Mouse (Mus musculus) c-Kit-positive CD71-positive TER-119-negative erythroid progenitor cells, embryonic 14.5 days (primary cell): Measurements from ENCODE around the gene Igsf3.

Source experiments
- DNase-seq: peaks from one replicate; pipeline ENCODE4 v3.0.0-alpha.2; 2013; ENCODE audit warnings: low read depth

Gene Igsf3

DNA sequence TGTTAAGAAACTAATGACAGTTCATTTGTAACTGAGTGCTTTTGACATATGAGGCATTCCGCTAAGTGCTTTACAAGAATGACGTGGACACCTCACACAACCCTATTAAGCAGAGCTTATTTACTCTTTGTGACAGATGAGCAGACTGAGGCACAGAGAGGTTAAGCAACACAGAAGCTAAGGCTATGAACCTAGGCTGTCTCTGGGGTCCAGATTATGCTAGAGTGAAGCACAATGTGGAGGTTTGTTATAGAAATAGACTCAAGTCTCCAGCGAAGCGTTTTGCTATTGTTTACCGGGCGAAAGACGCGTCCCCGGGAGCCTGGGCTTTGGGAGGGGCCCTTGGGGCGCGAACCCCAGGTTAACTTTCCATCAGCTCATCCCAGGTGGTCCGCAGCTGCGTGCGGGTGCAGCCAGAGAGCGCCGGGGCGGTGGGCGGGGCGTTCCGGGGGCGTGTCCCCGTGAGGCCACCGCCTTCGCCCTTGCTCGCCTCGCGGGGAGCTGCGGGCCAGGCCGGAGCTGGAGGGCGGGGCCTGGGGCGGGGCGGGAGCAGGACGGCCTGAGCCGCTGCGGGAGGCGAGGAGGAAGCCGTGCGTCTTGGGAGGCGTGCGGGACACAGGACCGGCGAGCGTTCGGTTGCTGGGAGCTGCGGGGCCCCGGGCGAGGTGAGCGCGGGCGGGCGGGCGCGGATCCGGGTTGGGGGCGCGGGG, at the start of gene Igsf3:
Igsf3 (plus strand) TSS at position 546 of the 710 bp plus-strand sequence.
- peak; percentile 73 for DNase-seq

DNA sequence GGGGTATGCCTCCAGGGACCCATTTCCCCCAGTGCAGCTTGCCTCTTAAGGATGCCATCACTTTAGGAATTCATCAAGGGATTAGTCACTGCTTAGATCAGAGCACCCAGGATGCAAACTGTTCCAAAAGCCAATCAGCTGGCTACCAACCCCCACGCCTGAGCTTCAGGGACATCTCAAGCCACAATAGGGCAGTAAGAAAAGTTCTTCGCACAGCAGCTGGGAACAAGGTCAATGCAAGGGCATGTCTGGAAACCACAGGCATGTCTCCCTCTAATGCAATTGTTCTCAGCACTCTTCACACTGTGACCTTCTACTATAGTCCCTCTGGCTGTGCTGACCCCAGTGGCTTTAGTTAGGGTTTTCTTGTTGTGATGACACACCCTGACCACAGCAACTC, 49.6 kb upstream of the Igsf3 start:
- no peak for DNase-seq

DNA sequence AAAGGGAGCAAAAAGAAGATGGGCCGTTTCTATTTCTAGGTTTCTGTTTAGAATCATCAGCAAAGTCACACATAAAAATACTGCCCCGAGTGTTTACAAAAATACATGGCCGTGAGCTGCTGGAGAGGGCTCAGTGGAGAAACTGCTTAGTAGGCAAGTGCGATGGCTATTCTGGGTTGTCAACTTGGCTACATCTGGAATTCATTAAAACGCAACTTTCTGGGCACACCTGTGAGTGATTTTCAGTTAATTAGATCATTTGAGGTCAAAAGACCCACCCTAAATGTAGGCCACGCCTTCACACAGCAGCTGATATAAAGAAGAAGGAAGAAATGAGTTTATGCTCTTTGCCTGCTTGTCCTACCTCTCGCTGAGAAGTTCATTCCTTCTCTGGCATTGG, 48.3 kb upstream of the Igsf3 start:
- no peak for DNase-seq

DNA sequence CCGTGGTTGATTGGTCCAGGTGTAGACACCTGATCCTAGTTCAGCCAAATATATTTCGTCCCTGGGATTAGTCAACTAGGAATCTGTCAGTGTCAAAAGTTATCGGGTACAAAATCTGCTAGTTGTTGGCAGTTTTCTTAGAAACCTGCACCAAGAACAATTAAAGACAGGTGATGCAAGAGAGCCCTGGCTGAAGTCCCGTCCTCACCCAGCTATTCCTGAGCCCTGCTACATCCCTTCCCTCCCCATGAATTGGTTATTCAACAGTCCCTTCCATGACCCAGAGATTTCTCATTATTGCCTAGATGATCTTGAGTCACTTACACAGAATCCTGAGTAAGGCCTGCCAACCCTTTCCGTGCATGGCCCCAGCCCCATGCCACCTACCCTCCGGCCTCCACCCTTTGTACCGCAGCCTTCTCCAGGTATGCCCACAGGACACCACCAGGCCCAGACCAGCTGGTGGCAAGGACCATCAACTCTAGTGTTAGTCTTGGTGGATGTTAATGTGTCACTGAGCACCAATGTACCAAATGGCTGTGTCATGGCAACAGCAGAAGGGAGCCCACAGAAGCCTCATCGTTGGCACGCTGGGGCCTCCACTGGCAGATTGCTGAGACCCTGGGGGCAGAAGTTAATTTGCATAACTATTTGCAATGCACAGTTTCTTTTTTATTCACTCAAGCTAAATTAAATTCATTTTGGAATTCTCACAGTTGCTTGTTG, 33.5 kb upstream of the Igsf3 start:
- DNase-seq = no peak

DNA sequence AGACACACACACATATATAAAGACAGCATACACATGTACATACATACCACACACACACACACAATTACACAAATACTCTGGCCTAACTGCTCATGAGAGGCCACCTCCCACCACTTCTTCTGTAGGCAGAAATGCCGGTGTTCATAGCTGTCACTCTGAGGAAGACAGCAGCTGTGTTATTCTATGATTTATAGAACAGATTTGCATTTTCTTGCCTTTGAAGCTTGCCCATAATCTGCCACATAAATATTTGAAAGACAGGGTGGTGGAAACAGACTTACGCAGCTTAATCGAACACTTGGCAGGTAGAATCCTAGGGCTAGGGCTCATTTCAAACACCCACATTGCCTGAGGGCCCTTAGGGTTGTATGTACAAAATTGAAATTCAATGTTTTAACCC, 32.6 kb upstream of the Igsf3 start:
- no peak for DNase-seq

DNA sequence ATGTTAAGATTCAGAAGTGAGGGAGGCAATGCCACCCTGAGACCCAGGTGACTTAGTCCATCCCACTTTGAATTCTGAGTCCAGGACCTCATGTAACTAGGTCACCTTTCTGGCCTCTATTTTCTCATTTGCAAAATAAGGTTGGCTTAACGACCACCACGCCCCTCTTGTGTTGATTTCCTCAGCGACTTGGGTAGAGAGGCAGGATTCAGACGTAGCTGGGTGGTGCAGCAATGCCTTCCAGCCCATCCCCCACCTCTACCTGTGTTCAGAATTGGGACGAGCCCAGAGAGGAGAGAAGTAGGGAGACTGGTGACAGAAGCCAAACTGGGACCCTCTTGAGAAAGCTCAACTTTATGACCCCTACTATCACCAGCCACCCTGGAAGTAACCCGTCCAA, 31.6 kb upstream of the Igsf3 start:
- DNase-seq = no peak

DNA sequence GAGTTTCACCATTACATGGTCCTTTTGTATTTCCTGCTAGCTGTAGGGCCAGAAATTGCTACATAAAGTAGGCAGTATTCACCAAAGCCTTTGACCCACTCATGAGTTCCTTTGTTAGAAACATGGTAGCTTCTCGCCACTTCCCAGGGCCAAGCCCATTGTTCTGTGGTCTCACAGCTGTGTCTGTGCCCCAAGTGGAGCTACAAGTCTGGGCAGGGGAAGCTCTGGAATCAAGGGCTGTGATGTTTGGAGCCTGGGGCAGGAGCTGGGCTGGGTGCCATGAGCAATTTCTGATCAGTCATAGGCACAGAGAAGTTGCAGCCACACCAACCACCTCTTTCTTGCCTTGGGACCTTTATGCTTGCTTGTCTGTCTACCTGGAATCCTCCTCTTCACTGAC, 30.1 kb upstream of the Igsf3 start:
- DNase-seq = no peak

DNA sequence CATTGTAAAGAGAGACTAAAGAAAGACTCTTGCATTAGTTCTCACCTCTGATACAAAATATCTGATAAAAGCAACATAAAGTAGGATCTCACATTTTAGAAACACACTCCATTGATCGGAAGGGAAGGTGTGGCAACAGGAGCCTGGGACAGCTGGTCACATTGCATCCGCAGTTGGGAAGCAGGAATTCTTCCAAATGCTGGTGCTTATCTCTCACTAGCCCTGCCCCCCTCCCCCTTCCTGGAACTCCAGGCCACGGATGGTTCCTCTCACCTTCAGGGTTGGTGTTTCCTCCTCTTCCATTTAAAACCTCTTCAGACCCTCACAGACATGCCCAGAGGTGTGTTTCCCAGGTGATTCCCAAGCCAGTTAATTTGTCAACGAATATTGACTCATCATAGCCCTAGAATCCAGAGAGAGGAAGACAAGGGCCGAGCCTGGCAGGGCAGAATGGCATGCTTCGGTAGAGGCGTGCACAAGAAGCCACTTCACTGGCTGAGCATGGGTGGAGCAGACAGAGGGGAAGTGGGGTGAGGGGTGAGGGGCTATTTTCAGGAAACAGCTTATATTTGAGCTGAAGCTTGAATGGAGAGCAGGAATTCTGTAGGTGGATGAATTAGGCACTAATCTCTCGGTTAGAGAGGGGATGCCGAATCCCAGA, 28.3 kb upstream of the Igsf3 start:
- no peak for DNase-seq

DNA sequence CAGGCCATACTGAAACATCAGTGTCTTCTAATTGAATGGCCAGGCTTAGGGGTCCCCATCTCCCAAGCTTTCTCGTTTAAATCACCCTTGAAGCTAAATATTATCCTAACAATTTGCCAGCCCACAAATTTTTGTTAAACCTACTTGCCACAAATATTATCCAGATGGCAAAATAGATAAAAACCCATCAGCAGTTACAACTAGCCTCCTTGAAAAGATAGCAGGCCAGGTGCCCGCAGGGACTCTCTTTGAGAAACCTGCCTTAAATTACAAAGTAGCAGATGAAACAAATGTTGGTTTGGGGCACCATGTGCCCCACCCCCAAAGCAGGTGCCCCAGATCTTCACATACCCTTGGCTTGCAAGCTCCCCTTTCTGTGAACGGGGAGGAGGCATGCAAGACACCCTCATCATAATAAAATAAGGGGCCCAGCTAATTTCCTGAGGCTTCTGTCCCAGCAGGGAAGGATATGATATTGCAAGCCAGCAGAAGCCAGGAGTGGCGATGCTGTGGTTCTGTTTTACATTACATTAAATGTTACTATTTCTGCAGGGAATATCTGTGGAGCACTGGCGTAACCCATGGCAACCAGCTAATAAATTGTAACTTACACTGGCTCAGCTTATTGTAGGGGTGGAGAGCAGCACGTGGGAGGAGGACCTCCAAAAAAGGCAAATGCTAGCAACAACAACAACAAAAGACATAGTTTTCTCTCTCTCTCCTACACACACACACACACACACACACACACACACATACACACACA, 27.2 kb upstream of the Igsf3 start:
- no peak for DNase-seq

DNA sequence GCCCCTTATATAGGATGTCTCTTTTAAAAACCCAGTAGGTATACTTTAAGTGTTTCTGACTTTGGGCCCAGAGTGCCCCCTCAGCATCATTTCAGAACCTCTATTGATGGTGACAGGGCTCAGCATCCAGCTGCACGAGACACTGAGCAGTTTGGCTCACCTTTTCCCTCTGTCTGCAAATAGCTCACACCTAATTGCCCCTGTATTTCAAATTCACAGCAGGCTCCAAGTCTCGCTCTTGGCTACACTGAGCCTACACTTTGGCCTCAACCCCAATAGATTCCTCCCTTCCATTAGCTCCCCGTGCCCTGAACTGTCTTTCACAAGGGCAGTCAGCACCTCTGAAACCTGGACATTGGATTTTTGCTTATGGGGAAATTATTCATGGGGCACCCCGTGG, 26.5 kb upstream of the Igsf3 start:
- DNase-seq = no peak

DNA sequence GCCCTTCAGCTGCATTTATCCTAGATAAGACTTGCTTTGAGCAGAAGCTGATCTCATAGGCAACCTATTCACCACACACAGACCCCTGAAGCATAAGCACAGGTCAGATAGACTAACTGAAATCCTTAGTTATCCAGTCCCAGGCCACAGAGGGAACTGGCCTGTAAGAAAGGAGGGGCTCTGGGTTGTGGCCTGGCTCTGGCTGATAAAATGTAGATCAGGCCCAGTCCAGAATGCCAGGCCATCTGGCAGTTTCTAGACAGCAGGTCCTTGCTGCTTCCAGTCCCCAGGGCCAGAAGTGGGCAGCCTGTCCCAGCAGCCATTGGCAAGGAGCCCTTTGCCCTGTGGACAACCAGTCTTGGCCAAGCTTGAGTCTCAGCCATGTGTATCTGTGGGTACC, 22.4 kb upstream of the Igsf3 start:
- peak; percentile 71 for DNase-seq

DNA sequence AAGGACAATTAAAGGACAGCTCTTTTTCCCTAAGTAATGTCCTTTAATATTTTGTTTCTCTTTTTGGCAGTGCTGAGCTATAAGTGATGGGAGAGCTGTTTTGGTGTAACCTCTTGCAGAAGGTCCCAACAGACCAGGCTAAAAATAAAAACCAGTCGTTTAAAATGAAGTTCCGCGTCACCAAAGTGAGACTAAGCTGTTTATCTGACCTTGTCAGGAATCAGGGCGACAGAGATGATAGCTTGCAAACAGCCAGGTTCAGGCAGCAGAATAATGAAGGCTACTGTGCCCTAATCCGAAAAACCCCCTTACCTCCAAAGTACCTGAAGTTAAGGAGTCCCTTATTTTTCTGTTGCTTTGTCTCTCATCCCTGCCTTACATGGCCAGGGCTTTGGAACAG, 21.2 kb upstream of the Igsf3 start:
- no peak for DNase-seq

DNA sequence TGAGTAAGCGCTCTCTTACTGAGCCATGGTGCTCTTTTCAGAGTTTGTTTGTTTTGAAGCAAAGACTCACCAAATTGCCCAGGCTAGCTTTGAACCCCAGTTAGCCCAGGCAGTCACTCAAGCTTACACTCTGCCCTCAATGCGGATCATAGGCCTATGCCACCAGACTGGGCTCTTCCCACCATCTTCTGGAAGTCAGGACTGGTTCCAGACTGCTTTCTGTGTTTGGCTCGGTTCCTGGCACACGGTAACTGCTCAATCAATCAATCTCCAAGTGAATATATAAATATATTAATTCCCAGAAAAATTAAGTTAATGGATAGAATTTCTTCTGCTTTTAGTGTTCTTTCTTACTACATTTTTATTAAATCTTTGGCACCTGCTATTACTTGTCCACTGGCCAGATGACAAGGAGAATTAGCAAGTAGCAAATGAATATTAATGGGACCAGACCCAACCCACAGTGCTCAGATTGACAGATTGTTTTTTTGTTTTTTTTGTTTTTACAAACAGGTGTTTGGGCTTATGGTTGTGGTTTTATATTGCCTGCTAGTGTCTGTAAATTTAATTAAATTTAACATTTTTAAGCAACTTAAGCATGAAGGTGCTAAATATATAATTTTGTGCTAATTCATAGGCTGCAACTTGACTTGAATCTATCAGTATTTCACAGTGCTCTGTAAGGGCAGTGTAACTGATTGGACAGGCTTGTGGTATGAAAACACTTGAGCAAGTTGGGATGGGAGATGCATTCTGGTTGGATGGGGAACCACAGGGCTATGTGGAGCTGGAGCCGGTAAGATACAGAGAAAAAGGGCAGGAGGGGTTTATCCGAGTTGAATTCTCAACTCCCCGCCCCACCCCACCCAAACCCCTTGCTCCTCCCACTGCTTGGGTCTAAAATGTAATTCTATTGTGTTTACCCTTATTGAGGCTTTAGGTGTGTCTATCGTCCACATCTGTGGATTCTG, 20.0 kb upstream of the Igsf3 start:
- DNase-seq = peak; percentile 65

DNA sequence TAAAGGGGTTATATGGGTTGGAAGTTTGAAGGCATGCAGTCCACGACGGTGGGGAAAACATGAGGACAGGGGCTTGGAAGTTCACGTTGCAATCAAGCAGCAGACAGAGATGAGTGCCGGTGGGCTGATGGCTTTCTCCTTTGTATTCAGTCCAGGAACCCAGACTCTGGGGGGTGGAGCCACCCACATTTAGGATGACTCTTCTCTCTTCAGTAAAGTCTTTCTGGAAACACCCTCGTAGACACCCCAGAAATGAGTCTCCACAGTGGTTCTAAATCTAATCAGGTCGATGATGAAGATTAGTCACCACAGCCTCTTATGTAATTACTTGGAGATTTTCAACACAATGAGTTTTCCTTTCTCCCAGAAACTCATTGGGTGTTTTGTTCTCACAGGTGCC, 16.1 kb upstream of the Igsf3 start:
- DNase-seq = no peak

DNA sequence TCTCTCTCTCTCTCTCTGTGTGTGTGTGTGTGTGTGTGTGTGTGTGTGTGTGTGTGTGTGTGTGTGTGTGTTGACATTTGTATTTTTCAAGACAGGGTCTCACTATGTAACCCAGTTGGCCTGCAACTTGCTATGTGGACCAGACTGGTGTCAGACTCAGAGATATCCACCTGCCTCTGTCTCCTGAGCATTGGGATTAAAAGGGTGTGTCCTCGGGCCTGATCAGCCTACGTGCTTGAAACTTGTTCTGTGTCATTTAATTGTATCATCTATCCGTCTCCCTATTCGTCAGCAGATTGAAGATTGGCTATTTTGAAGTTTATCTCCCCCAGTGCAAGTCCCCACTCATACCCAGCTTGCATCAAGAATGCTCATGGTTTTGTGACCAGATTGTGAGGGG, 14.5 kb upstream of the Igsf3 start:
- DNase-seq = no peak

DNA sequence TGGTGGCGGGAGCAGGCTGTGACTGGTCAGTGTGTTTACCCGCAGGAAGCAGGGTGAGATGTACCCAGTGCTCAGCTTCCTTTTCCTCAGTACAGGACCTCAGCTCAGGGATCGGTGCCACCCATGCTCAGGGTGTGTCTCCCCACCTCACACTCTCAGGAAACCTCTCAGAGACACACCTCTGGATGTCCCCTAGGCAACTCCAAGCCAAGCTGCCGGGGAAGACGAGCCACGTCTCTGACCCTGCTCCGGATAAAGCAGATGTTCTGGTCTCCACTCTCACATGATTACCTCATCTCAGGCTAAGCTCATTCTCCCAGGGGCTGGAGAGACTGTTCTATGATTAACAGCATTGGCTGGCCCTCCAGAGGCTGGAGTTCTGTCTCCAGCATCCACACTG, 13.3 kb upstream of the Igsf3 start:
- DNase-seq = no peak

DNA sequence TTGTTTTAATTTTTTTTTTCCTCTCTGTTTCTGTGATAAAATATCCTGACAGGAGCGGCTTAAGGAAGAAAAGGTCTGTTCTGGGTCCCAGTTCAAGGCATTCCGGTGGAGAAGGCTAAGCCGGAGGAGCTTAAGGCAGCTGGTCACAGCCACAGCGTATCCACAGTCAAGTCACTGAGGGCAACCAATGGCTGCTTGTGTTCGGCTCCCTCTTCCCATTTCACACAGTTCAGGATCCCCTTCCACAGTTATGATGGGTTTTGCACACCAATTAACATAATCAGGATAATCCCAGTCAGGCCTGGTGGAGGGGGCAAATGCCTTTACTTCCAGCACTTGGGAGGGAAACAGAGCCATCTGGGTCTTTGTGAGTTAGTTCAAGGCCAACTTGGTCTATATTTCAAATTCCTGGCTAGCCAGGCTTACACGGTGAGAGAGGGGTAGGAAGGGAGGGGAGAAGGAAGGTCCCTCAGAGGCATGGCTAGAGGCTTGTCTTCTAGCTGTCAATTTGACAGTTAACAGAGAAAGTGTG, 11.7 kb upstream of the Igsf3 start:
- no peak for DNase-seq

DNA sequence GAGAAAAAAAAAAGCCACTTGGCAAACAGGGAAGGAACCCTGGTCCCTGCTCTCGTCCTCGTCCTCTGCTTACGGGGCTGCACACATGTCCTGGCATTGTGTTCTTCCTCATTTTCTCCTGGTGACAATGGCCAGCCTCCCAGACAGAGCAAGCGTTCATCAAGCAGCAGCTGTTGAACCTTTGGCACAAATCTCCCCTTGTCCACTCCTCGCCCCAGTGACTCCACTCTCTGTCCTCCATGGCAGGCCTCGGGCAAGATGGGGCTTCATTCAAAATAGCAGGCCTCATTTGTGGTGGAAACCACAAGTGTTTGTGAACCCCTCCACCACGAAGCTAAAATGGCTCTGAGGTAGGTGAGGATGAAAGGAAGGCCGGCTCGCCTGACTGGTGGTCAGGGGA, 11.0 kb upstream of the Igsf3 start:
- no peak for DNase-seq

DNA sequence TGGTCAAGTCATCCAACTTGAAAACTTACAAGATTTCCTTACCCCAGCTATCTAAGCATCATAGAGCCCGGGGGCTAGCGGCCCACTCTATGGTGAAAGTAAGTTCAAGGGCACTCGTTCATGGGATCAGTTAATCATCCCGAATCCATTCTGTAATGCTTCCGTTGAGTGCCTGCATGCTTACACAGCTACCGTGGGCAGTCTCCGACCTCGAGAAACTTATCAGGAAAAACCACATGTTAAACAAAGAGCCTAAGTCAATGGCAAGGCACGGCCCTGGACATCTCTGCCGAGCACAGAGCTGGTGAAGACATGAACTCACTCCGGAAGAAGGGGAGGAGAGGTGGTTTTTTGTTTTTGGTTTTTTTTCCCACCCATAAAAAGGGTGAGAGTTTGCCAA, 9.5 kb upstream of the Igsf3 start:
- no peak for DNase-seq

DNA sequence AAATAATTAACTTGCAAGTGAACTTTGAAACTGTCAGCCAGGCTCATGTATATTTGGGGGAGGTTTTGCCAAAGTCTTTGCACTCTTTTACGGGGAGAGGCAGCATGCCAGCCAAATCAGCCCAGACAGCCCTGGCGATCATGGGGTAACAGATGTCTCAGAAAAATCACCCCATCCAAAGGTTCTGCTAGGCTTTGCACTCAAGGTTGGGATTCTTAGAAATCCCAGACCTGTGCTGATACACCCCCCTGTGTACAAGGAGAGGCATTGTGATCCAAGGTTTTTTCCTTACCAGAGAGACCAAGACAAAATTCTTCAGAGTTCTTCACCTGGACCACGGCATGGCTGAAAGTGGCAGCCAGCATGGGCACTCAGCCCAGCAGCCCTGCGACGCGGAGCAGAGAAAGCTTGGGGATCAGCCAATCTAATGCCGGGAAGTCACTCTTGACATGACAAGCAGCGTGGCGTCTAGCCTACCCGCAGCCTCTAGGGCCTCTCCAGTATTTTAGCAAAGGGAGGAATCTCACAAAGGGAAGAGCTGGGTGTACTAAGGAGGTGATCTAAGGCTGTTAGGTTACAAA, 7.5 kb upstream of the Igsf3 start:
- no peak for DNase-seq
